Mouse (Mus musculus): ENCODE measurements around the gene Sdad1. TPM values are rescaled to one million over a fixed set of nuclear protein-coding genes. Genes with fewer than 3 reads are reported as not detected.
"Not testable (repeated sequence)": the region's sequence is repeated elsewhere in the genome, so short reads cannot be mapped to it uniquely, and the experiment has no call there.

The Sdad1 gene
- 35.1 and 36.3 TPM in 2 replicates for polyA plus RNA-seq (2016; fragmentation: Nextera tagmentation; extraction: Ambion mirVana)

- no peaks in the 10 kb centered on the region for H3K9me3 ChIP-seq (replicated peaks)
- H3K27me3 ChIP-seq (replicated peaks), result no peaks in the 10 kb centered on the region
- peak; percentile 89 for ATAC-seq
- H3K4me3 ChIP-seq, result peak within 1 kb of the TSS; percentile 90
- H3K4me2 ChIP-seq, result peak within 1 kb of the TSS; percentile 91
- peaks cover 28% of the 10 kb centered on the region for H3K4me1 ChIP-seq
- H3K27ac ChIP-seq, result peak within 1 kb of the TSS; percentile 61
- WGBS (ENCODE audit: insufficient replicate concordance), result 3% methylated on average over 41 of the region's 41 CpGs
- H3K36me3 ChIP-seq, result peaks cover 32% of the 10 kb centered on the region
- H3K9ac ChIP-seq, result peak within 1 kb of the TSS; percentile 81
Measured at GRCm38 (mm10) chr5:92309681-92310511, at the start of gene Sdad1. Gene Sdad1, minus strand, starts transcription at chr5:92310479.

- no peak overlapping the region for H3K4me2 ChIP-seq
- peaks cover 10% of the 10 kb centered on the region; the same call in 1 of the 2 replicates for H3K27me3 ChIP-seq (replicated peaks)
- H3K9ac ChIP-seq, result no peak overlapping the region
- WGBS (ENCODE audit: insufficient replicate concordance), result 58% methylated on average over 11 of the region's 11 CpGs
- peaks cover 4% of the 10 kb centered on the region; the same call in 1 of the 2 replicates for H3K4me1 ChIP-seq
- no peak overlapping the region for H3K27ac ChIP-seq
- no peaks in the 10 kb centered on the region for H3K9me3 ChIP-seq (replicated peaks)
- H3K36me3 ChIP-seq, result no peaks in the 10 kb centered on the region
- ATAC-seq, result 0 out of 2 replicates have a peak, but pooled peaks have one; percentile 54
- no peak overlapping the region for H3K4me3 ChIP-seq
Measured at GRCm38 (mm10) chr5:92358767-92359455, 48.6 kb upstream of the Sdad1 start.

GRCm38 (mm10) chr5:92358033-92358432, 47.8 kb upstream of the Sdad1 start:
- Histone ChIP-seq H3K9ac (no peak overlapping the region), H3K27me3 (replicated peaks) (peaks cover 7% of the 10 kb centered on the region; the same call in 1 of the 2 replicates), H3K9me3 (replicated peaks) (no peaks in the 10 kb centered on the region), H3K36me3 (no peaks in the 10 kb centered on the region), H3K4me3 (no peak overlapping the region), H3K27ac (no peak overlapping the region), H3K4me1 (peaks cover 5% of the 10 kb centered on the region), H3K4me2 (no peak overlapping the region)
- ATAC-seq, result no peak
- WGBS (ENCODE audit: insufficient replicate concordance), result 23% methylated on average over 12 of the region's 12 CpGs

GRCm38 (mm10) chr5:92353517-92353916, 43.2 kb upstream of the Sdad1 start:
- peak; percentile 33; the same call in 1 of the 2 replicates for ATAC-seq
- 22% methylated on average over 11 of the region's 11 CpGs for WGBS (ENCODE audit: insufficient replicate concordance)
- no peak overlapping the region for H3K9ac ChIP-seq

GRCm38 (mm10) chr5:92352716-92353115, 42.4 kb upstream of the Sdad1 start:
- 65% methylated on average over 4 of the region's 4 CpGs for WGBS (ENCODE audit: insufficient replicate concordance)
- H3K4me3 ChIP-seq; H3K36me3 ChIP-seq; H3K27ac ChIP-seq; ATAC-seq; H3K9me3 ChIP-seq (replicated peaks); H3K9ac ChIP-seq: not testable (repeated sequence)
- Histone ChIP-seq H3K4me2 (peak overlapping the region; percentile 57), H3K4me1 (peaks cover 21% of the 10 kb centered on the region), H3K27me3 (replicated peaks) (peaks cover 12% of the 10 kb centered on the region)

More at GRCm38 (mm10) chr5:92353517-92353916, 43.2 kb upstream of the Sdad1 start:
- peaks cover 6% of the 10 kb centered on the region; the same call in 1 of the 2 replicates for H3K27me3 ChIP-seq (replicated peaks)
- H3K4me3 ChIP-seq, result peak overlapping the region; percentile 37
- H3K9me3 ChIP-seq (replicated peaks), result no peaks in the 10 kb centered on the region
- H3K4me1 ChIP-seq, result peaks cover 19% of the 10 kb centered on the region
- no peak overlapping the region for H3K27ac ChIP-seq
- H3K4me2 ChIP-seq, result peak overlapping the region; percentile 57
- no peaks in the 10 kb centered on the region for H3K36me3 ChIP-seq

- Histone ChIP-seq H3K4me1 (peaks cover 21% of the 10 kb centered on the region), H3K27ac (no peak overlapping the region), H3K4me2 (0 out of 2 replicates have a peak overlapping the region, but pooled peaks have one; percentile 53), H3K9me3 (replicated peaks) (no peaks in the 10 kb centered on the region), H3K4me3 (no peak overlapping the region), H3K27me3 (replicated peaks) (peaks cover 13% of the 10 kb centered on the region), H3K36me3 (no peaks in the 10 kb centered on the region), H3K9ac (no peak overlapping the region)
- ATAC-seq, result no peak
- 72% methylated on average over 7 of the region's 7 CpGs for WGBS (ENCODE audit: insufficient replicate concordance)
Measured at GRCm38 (mm10) chr5:92349731-92350130, 39.5 kb upstream of the Sdad1 start.

GRCm38 (mm10) chr5:92348794-92349413, 38.6 kb upstream of the Sdad1 start, which contains the start of gene Cxcl10:
Gene Cxcl10, minus strand, starts transcription at chr5:92348889.
- Histone ChIP-seq H3K4me1 (peaks cover 21% of the 10 kb centered on the region), H3K4me2 (peak within 1 kb of the TSS; percentile 53), H3K27ac (no peak within 1 kb of the TSS), H3K27me3 (replicated peaks) (peaks cover 15% of the 10 kb centered on the region), H3K36me3 (no peaks in the 10 kb centered on the region), H3K9me3 (replicated peaks) (no peaks in the 10 kb centered on the region), H3K4me3 (peak within 1 kb of the TSS; percentile 29), H3K9ac (no peak within 1 kb of the TSS)
- ATAC-seq, result peak; percentile 86
- WGBS (ENCODE audit: insufficient replicate concordance), result 17% methylated on average over 14 of the region's 14 CpGs

- Histone ChIP-seq H3K27ac (no peak overlapping the region), H3K4me1 (peaks cover 16% of the 10 kb centered on the region), H3K4me3 (no peak overlapping the region), H3K9me3 (replicated peaks) (no peaks in the 10 kb centered on the region), H3K36me3 (no peaks in the 10 kb centered on the region), H3K9ac (no peak overlapping the region), H3K4me2 (no peak overlapping the region), H3K27me3 (replicated peaks) (peaks cover 20% of the 10 kb centered on the region)
- no peak for ATAC-seq
- WGBS (ENCODE audit: insufficient replicate concordance), result 59% methylated on average over 8 of the region's 8 CpGs
Measured at GRCm38 (mm10) chr5:92345006-92345405, 34.7 kb upstream of the Sdad1 start.

- no peak overlapping the region for H3K9ac ChIP-seq
- no peak for ATAC-seq
- H3K9me3 ChIP-seq (replicated peaks), result no peaks in the 10 kb centered on the region
- peaks cover 7% of the 10 kb centered on the region; the same call in 1 of the 2 replicates for H3K27me3 ChIP-seq (replicated peaks)
- no peak overlapping the region for H3K4me3 ChIP-seq
- H3K27ac ChIP-seq, result no peak overlapping the region
- H3K36me3 ChIP-seq, result no peaks in the 10 kb centered on the region
- no peaks in the 10 kb centered on the region for H3K4me1 ChIP-seq
- H3K4me2 ChIP-seq, result no peak overlapping the region
- 58% methylated on average over 4 of the region's 4 CpGs for WGBS (ENCODE audit: insufficient replicate concordance)
Measured at GRCm38 (mm10) chr5:92340606-92341005, 30.3 kb upstream of the Sdad1 start.

- no peaks in the 10 kb centered on the region for H3K4me1 ChIP-seq
- no peak overlapping the region for H3K27ac ChIP-seq
- no peak overlapping the region for H3K4me2 ChIP-seq
- H3K4me3 ChIP-seq, result no peak overlapping the region
- WGBS (ENCODE audit: insufficient replicate concordance), result 64% methylated on average over 3 of the region's 3 CpGs
- H3K9me3 ChIP-seq (replicated peaks), result no peaks in the 10 kb centered on the region
- no peaks in the 10 kb centered on the region for H3K36me3 ChIP-seq
- H3K27me3 ChIP-seq (replicated peaks), result peaks cover 2% of the 10 kb centered on the region; the same call in 1 of the 2 replicates
- ATAC-seq, result no peak
- no peak overlapping the region for H3K9ac ChIP-seq
Measured at GRCm38 (mm10) chr5:92336743-92337142, 26.5 kb upstream of the Sdad1 start.

GRCm38 (mm10) chr5:92332359-92332840, 22.1 kb upstream of the Sdad1 start:
- Histone ChIP-seq H3K4me1 (no peaks in the 10 kb centered on the region), H3K4me2 (no peak overlapping the region), H3K27ac (peak overlapping the region; percentile 30; the same call in 1 of the 2 replicates), H3K9ac (no peak overlapping the region), H3K36me3 (no peaks in the 10 kb centered on the region), H3K9me3 (replicated peaks) (no peaks in the 10 kb centered on the region), H3K4me3 (no peak overlapping the region), H3K27me3 (replicated peaks) (peaks cover 11% of the 10 kb centered on the region; the same call in 1 of the 2 replicates)
- ATAC-seq, result no peak
- 67% methylated on average over 9 of the region's 9 CpGs for WGBS (ENCODE audit: insufficient replicate concordance)
